Mouse (Mus musculus) kidney, adult 2 months (tissue): ENCODE measurements around the gene Nefh. TPM values are rescaled to one million over a fixed set of nuclear protein-coding genes. Genes with fewer than 3 reads are reported as not detected.

ENCODE experiments used
- DNase-seq: peaks from one replicate; pipeline ENCODE4 v3.0.0; 2021
- H3K27ac ChIP-seq: fragments of 200-500 bp; 2 replicates; pipeline ENCODE4 v1.5.1; 2012; ENCODE audit warnings: low read depth, low read length, control low read depth, inconsistent platforms; ENCODE audit not compliant: insufficient read depth
- H3K27me3 ChIP-seq: fragments of 200-500 bp; replicated peaks from 2 replicates; pipeline ENCODE4 v1.6.1; 2012; ENCODE audit warnings: mild to moderate bottlenecking, moderate library complexity, low read length, inconsistent platforms; ENCODE audit not compliant: control insufficient read depth, insufficient read depth
- H3K36me3 ChIP-seq: fragments of 200-500 bp; 2 replicates; pipeline ENCODE4 v1.6.1; 2012; ENCODE audit warnings: mild to moderate bottlenecking, moderate library complexity, low read length, inconsistent platforms; ENCODE audit not compliant: control insufficient read depth, insufficient read depth
- H3K4me1 ChIP-seq: fragments of 200-500 bp; 2 replicates; pipeline ENCODE4 v1.6.1; 2011; ENCODE audit warnings: low read length; ENCODE audit not compliant: control insufficient read depth, insufficient read depth
- H3K4me3 ChIP-seq: fragments of 200-500 bp; 2 replicates; pipeline ENCODE4 v1.5.1; 2011; ENCODE audit warnings: mild to moderate bottlenecking, low read depth, low read length, control low read depth; ENCODE audit not compliant: insufficient read depth
- CTCF ChIP-seq: fragments of 200-500 bp; conservative IDR thresholded peaks from 2 replicates; pipeline ENCODE4 v1.5.1; 2011; ENCODE audit warnings: low read depth, mild to moderate bottlenecking, control low read depth, low read length, moderate library complexity, mixed read lengths; ENCODE audit not compliant: insufficient read depth, insufficient read length
- POLR2A ChIP-seq: fragments of 200-500 bp; IDR thresholded peaks from one replicate; pipeline ENCODE4 v1.6.1; 2011; ENCODE audit warnings: low read depth, low read length, control low read depth
- WGBS: fragments of 180-500 bp; shearing (Covaris S2); methylation state at CpG from one replicate; pipeline ENCODE4 v1.1.7; 2018; 5-methylcytosine and 5-hydroxymethylcytosine counted together
- polyA plus RNA-seq: library from polyadenylated mRNA; depleted of rRNA; stranded (reverse); fragments of >200 nt; gene quantifications from 2 replicates; pipeline ENCODE4 v1.2.3, GENCODE M21; 2012; rRNA removed

The Nefh gene
- polyA plus RNA-seq, 1 experiment, result 0.30 TPM

GRCm38 (mm10) chr11:4900437-4900836 lies 47.4 kb downstream of the Nefh start:
- Histone ChIP-seq H3K36me3 (no peaks in the 10 kb centered on the region; the same call in 1 of the 2 replicates), H3K4me1 (no peaks in the 10 kb centered on the region; the same call in 1 of the 2 replicates), H3K4me3 (no peak overlapping the region), H3K27ac (no peak overlapping the region), H3K27me3 (no peaks in the 10 kb centered on the region)
- 71% methylated on average over 5 of the region's 5 CpGs for WGBS
- peak; percentile 24 for DNase-seq
- TF ChIP-seq POLR2A, result no peak
- peak; percentile 55 for TF ChIP-seq CTCF

GRCm38 (mm10) chr11:4894848-4895816 lies 52.7 kb downstream of the Nefh start, which contains the start of gene Thoc5:
Gene Thoc5, plus strand, starts transcription at chr11:4895320.
- 2% methylated on average over 52 of the region's 52 CpGs for WGBS
- no peaks in the 10 kb centered on the region; the same call in 1 of the 2 replicates for H3K4me1 ChIP-seq

More at GRCm38 (mm10) chr11:4894848-4895816, 52.7 kb downstream of the Nefh start, which contains the start of gene Thoc5:
- Histone ChIP-seq H3K36me3 (no peaks in the 10 kb centered on the region; the same call in 1 of the 2 replicates), H3K27me3 (no peaks in the 10 kb centered on the region), H3K27ac (peak within 1 kb of the TSS; percentile 85), H3K4me3 (peak within 1 kb of the TSS; percentile 88)
- peak; percentile 88 for DNase-seq
- peak; percentile 47 for TF ChIP-seq POLR2A
- TF ChIP-seq CTCF, result no peak

Other genes with a start within 250 kb of the Nefh start
- 2,120 and 2,704 TPM in 2 replicates for gene Uqcr10, start 243.7 kb downstream of the Nefh start, polyA plus RNA-seq
- gene Zmat5, start 243.4 kb downstream of the Nefh start, polyA plus RNA-seq, result 62.6 and 65.1 TPM in 2 replicates
- not detected in 2 replicates for gene Cabp7, start 201.3 kb downstream of the Nefh start, polyA plus RNA-seq
- 54.0 and 54.4 TPM in 2 replicates for gene Nf2, start 98.5 kb downstream of the Nefh start, polyA plus RNA-seq
- gene Nipsnap1, start 74.1 kb downstream of the Nefh start, polyA plus RNA-seq, result 140 and 164 TPM in 2 replicates
- gene Thoc5, start 52.7 kb downstream of the Nefh start, polyA plus RNA-seq, result 16.6 and 17.7 TPM in 2 replicates
- 110 and 123 TPM in 2 replicates for gene Ap1b1, start 38.8 kb upstream of the Nefh start, polyA plus RNA-seq
- gene Rasl10a, start 110.1 kb upstream of the Nefh start, polyA plus RNA-seq, result 1.1 and 1.3 TPM in 2 replicates
- gene Gas2l1, start 117.3 kb upstream of the Nefh start, polyA plus RNA-seq, result 40.2 and 48.3 TPM in 2 replicates
- 26.4 and 35.6 TPM in 2 replicates for gene Rhbdd3, start 150.9 kb upstream of the Nefh start, polyA plus RNA-seq
- 204 and 218 TPM in 2 replicates for gene Ewsr1, start 151.2 kb upstream of the Nefh start, polyA plus RNA-seq
- gene Emid1, start 204.2 kb upstream of the Nefh start, polyA plus RNA-seq, result 21.9 and 23.2 TPM in 2 replicates